Mouse (Mus musculus): Measurements from ENCODE around the gene Sem1. TPM values are rescaled to one million over a fixed set of nuclear protein-coding genes. Genes with fewer than 3 reads are reported as not detected.
A peak's percentile ranks its signal among the peaks of the same experiment; 100 is the strongest.

Gene Sem1
- polyA plus RNA-seq (2015; fragmentation: Nextera tagmentation; extraction: Ambion mirVana), result 211 and 215 TPM in 2 replicates

GRCm38 (mm10) chr6:6578304-6579149 is at the start of gene Sem1:
Gene Sem1, minus strand, starts transcription at chr6:6578663.
- WGBS, result 1% methylated on average over 59 of the region's 59 CpGs
- Histone ChIP-seq H3K27ac (ENCODE audit: low read depth, low read length) (peak within 1 kb of the TSS; percentile 96), H3K4me2 (replicated peaks; ENCODE audit: low read depth) (peak within 1 kb of the TSS; percentile 68), H3K9me3 (ENCODE audit: control insufficient read depth) (no peaks in the 10 kb centered on the region), H3K27me3 (replicated peaks; ENCODE audit: control insufficient read depth, insufficient read depth, low read length) (no peaks in the 10 kb centered on the region), H3K9ac (ENCODE audit: low read depth, low read length) (peak within 1 kb of the TSS; percentile 98), H3K36me3 (ENCODE audit: control insufficient read depth, insufficient read depth) (no peaks in the 10 kb centered on the region), H3K4me3 (ENCODE audit: low read depth, low read length) (peak within 1 kb of the TSS; percentile 90), H3K4me1 (replicated peaks; ENCODE audit: control insufficient read depth, insufficient read depth, low read length) (no peaks in the 10 kb centered on the region)
- TF ChIP-seq CTCF (IDR thresholded peaks at IDR 0.05; ENCODE audit: low read depth), result peak; percentile 9; the same call in 1 of the 2 replicates
- ATAC-seq, result peak; percentile 99

- no peak for TF ChIP-seq CTCF (IDR thresholded peaks at IDR 0.05; ENCODE audit: low read depth)
- H3K4me1 ChIP-seq (replicated peaks; ENCODE audit: control insufficient read depth, insufficient read depth, low read length), result no peaks in the 10 kb centered on the region
- WGBS, result 47% methylated on average over 16 of the region's 16 CpGs
- H3K4me3 ChIP-seq (ENCODE audit: low read depth, low read length), result no peak overlapping the region
- H3K9me3 ChIP-seq (ENCODE audit: control insufficient read depth), result no peaks in the 10 kb centered on the region
- no peak overlapping the region for H3K27ac ChIP-seq (ENCODE audit: low read depth, low read length)
- no peak for ATAC-seq
- H3K9ac ChIP-seq (ENCODE audit: low read depth, low read length), result no peak overlapping the region
- H3K27me3 ChIP-seq (replicated peaks; ENCODE audit: control insufficient read depth, insufficient read depth, low read length), result no peaks in the 10 kb centered on the region
- no peaks in the 10 kb centered on the region for H3K36me3 ChIP-seq (ENCODE audit: control insufficient read depth, insufficient read depth)
- H3K4me2 ChIP-seq (replicated peaks; ENCODE audit: low read depth), result no peak overlapping the region
Observed at GRCm38 (mm10) chr6:6622846-6623749, 44.6 kb upstream of the Sem1 start.

- Histone ChIP-seq H3K27me3 (replicated peaks; ENCODE audit: control insufficient read depth, insufficient read depth, low read length) (no peaks in the 10 kb centered on the region), H3K9me3 (ENCODE audit: control insufficient read depth) (no peaks in the 10 kb centered on the region), H3K4me3 (ENCODE audit: low read depth, low read length) (no peak overlapping the region), H3K36me3 (ENCODE audit: control insufficient read depth, insufficient read depth) (no peaks in the 10 kb centered on the region), H3K4me2 (replicated peaks; ENCODE audit: low read depth) (no peak overlapping the region), H3K9ac (ENCODE audit: low read depth, low read length) (no peak overlapping the region), H3K27ac (ENCODE audit: low read depth, low read length) (no peak overlapping the region), H3K4me1 (replicated peaks; ENCODE audit: control insufficient read depth, insufficient read depth, low read length) (no peaks in the 10 kb centered on the region)
- 66% methylated on average over 8 of the region's 8 CpGs for WGBS
- TF ChIP-seq CTCF (IDR thresholded peaks at IDR 0.05; ENCODE audit: low read depth), result no peak
- no peak for ATAC-seq
Observed at GRCm38 (mm10) chr6:6603561-6604544, 25.4 kb upstream of the Sem1 start.

GRCm38 (mm10) chr6:6586313-6586712 is 7.8 kb upstream of the Sem1 start:
- no peak for ATAC-seq
- H3K36me3 ChIP-seq (ENCODE audit: control insufficient read depth, insufficient read depth), result no peaks in the 10 kb centered on the region

GRCm38 (mm10) chr6:6581849-6582248 is 3.4 kb upstream of the Sem1 start:
- Histone ChIP-seq H3K27me3 (replicated peaks; ENCODE audit: control insufficient read depth, insufficient read depth, low read length) (no peaks in the 10 kb centered on the region), H3K36me3 (ENCODE audit: control insufficient read depth, insufficient read depth) (no peaks in the 10 kb centered on the region), H3K27ac (ENCODE audit: low read depth, low read length) (no peak overlapping the region), H3K4me2 (replicated peaks; ENCODE audit: low read depth) (no peak overlapping the region), H3K4me3 (ENCODE audit: low read depth, low read length) (no peak overlapping the region), H3K9me3 (ENCODE audit: control insufficient read depth) (no peaks in the 10 kb centered on the region), H3K4me1 (replicated peaks; ENCODE audit: control insufficient read depth, insufficient read depth, low read length) (no peaks in the 10 kb centered on the region), H3K9ac (ENCODE audit: low read depth, low read length) (no peak overlapping the region)
- TF ChIP-seq CTCF (IDR thresholded peaks at IDR 0.05; ENCODE audit: low read depth), result no peak
- no peak for ATAC-seq
- 73% methylated on average over 2 of the region's 2 CpGs for WGBS

More at GRCm38 (mm10) chr6:6586313-6586712, 7.8 kb upstream of the Sem1 start:
- Histone ChIP-seq H3K4me3 (ENCODE audit: low read depth, low read length) (no peak overlapping the region), H3K27ac (ENCODE audit: low read depth, low read length) (no peak overlapping the region), H3K27me3 (replicated peaks; ENCODE audit: control insufficient read depth, insufficient read depth, low read length) (no peaks in the 10 kb centered on the region), H3K9ac (ENCODE audit: low read depth, low read length) (no peak overlapping the region), H3K4me2 (replicated peaks; ENCODE audit: low read depth) (no peak overlapping the region), H3K9me3 (ENCODE audit: control insufficient read depth) (no peaks in the 10 kb centered on the region), H3K4me1 (replicated peaks; ENCODE audit: control insufficient read depth, insufficient read depth, low read length) (no peaks in the 10 kb centered on the region)
- TF ChIP-seq CTCF (IDR thresholded peaks at IDR 0.05; ENCODE audit: low read depth), result no peak
- WGBS, result 86% methylated on average over 2 of the region's 2 CpGs

All from intestine, postnatal 0 days (tissue).